Mouse (Mus musculus): ENCODE measurements around the gene Gm21985.
"Not testable (repeated sequence)": the region's sequence is repeated elsewhere in the genome, so short reads cannot be mapped to it uniquely, and the experiment has no call there.

Gene Gm21985

DNA sequence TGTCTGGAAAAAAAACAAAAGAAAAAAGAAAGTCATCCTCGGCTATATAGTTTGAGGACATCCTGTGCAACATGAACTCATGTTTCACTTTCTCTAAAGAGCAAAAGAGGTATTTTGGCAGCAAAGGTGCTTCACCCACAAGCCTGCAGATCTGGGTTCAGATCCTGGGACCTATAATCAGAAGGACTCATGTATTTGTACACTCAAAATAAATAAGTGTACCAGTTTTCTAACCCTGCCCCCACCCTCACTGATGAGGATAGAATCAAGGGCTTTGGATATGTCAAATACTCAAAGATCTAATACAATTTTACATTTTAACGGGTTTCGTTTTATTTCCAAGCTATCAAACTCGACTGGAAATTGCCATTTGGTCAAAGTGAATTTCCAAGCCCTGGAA is 1.8 kb upstream of the Gm21985 start:
- no peak for DNase-seq (ENCODE audit: low spot score in 2 of 2)

DNA sequence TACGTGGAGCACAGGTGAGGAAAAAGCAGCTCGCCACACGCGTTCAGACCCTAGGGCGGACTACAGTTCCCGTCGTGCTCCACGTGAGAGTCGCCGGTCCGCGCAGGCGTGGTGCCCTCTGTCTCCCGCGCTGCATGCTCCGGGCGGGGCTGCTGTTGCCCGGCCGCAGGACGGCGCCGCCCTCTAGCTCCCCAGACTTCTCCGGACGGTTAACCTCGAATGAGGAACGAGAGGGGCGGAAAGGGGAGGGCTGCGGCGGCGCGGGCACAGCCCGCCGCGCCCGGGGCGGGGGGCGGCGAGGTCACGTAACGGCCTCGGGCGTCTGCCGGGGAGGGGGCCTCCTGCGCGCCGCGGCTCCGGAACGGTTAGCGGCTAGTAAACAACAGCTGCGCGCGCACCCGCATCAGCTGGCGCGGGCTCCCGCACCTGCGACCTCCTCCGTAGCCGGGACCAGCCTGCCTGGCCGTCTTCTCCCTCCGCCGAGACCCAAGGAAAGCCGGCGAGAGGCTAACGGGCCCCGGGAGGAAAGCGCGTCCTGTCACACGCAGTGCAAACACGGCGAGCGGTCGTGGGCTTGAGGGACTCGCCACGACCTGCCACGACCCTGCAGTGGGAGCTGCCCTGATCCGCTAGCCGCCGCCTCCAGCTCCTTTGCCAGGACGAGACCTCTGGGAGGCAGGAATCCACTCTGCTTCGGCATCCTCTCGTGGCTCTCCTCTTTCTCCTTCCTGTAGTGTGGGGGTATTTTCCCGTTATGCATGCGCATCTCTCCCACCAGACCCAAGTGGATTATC is 469 bp upstream of the Gm21985 start, which contains the start of gene Slc12a6:
TSS of gene Slc12a6 (plus strand) at position 378 of the 794 bp plus-strand sequence.
- peak; percentile 83 to 87 for DNase-seq (ENCODE audit: low spot score in 2 of 2)

DNA sequence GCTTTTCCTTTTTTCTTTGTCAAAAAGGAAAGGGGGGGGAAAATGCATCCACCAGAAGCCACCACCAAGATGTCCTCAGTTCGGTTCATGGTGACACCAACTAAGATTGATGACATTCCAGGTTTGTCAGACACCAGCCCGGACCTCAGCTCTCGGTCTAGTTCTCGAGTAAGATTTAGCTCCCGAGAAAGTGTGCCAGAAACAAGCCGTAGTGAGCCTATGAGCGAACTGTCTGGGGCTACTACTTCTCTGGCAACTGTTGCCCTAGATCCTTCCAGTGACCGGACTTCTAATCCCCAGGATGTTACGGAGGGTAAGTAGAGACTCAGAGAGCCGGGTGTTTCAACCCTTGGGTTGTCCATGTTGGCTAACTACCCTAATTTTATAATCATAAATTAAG is 666 bp downstream of the Gm21985 start:
- DNase-seq (ENCODE audit: low spot score in 2 of 2) = no peak

DNA sequence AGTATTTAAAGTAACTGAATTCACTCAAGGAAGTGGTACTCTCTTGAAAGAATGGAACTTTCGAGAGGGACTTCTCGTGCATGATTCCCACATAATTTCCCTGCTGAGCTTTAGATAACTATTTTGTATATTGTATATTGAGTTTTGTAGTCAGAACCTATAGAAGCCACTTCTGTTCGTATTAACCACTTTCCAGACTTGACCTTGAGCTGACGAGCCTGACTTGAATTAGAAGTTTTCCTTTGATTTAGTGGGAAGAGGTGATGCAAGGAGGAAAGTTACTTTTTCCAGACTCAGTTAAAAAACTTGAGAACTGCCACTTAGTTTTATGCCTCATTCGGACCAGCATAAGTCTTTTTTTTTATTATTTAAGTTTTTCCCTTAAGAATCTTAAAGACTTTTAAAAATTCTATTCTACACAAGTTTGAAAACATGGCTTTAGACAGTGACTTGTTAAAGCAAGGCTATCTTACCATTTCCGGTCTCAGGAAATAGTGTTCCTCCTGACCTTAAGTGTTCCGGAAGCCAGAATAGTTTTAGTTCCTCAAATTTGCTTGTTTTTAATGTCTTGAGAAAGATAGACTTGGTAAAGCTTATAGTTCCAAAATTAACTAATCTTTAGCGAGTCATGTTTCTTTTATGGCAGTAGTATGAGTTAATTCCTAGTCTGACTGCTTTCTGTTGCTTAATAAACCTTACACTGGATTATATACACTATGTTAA is 1.6 kb downstream of the Gm21985 start:
- no peak for DNase-seq (ENCODE audit: low spot score in 2 of 2)

DNA sequence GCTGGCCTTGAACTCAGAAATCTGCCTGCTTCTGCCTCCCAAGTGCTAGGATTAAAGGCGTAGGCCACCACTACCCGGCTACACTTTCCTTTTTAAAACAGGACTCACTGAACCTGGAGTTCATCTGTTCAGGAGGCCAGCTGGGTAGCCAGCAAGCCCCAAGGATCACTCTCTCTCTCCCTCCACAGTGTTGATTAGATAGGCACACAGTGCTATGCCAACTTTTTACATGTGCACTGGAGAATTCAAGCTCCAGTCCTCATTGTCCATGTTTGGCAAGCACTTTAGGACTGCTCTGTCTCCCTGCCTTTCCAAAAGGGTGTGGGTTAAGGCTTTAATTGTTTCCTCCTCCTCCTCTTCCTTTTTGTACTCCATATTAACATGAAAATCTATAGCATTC is 3.9 kb downstream of the Gm21985 start:
- DNase-seq (ENCODE audit: low spot score in 2 of 2) = no peak

DNA sequence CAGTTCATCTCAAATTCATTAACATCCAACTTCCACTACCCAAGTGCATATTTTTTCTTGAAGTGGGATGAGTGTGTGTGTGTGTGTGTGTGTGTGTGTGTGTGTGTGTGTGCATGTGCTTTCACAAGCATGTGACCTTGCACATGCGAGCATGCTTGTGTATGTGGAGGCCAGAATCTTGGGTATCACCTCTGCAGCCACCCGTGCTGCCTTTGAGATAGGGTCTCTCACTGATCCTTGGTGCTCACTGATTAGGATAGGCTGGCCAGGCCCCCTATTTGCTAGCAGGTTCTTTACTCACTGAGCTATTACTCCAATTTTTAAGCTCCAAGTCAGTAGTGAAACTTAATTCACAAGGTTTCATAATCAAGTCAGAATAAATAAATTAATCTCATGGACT is 6.8 kb downstream of the Gm21985 start:
- no peak for DNase-seq (ENCODE audit: low spot score in 2 of 2)

DNA sequence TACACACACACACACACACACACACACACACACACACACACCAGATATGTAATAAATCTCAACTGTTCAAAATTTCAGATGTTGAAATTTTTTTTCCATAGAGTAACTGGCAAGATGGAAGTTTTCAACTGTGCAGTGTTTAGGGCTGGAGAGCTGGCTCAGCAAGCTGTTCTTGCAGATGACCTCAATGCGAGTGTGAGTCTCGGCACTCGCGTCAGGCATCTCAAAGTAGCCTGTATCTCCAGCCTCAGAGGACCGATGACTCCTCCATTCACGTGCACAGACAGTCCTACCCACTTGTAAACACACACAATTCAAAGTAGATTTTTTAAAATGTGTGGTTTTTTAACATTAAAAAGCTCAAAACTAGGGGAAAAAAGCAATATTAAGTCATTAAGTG is 7.4 kb downstream of the Gm21985 start:
- DNase-seq (ENCODE audit: low spot score in 2 of 2) = no peak

DNA sequence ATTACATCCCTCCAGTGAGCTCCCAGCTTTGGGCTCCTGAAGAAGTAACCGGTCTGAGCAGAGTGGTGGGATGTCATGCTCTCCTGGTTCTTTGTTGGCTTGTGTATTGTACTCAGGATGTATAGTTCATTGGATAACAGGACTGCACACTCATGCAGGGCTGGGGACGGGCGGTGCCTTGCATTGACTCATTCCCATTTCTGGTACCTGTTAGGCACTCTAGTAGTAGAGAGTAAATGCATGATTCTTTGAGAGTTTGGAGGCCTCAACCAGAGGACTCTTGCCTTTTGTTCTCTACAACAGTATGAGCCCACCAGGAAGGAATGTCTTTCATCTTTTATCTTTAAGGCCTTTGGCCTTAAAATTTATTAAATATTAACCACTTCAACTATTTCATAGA is 10.8 kb downstream of the Gm21985 start:
- no peak for DNase-seq (ENCODE audit: low spot score in 2 of 2)

DNA sequence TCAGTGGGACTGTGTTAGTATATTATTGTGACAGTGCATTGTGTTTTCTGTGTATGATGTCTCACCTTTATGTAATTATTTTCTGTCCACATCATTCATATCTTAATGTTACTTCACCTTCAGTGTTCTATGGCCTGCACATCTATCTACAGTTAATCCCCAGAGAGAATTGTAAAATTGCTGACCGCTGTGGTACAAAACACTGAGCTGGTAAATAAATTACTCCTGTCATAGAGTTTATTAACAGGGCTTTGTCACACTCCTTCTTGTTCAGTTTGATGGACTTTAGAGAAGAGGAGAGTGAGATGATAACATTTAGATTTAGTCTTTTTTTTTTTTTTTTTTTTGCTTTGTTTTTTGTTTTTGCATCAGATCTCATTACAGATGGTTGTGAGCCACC is 16.7 kb downstream of the Gm21985 start:
- DNase-seq (ENCODE audit: low spot score in 2 of 2) = no peak

DNA sequence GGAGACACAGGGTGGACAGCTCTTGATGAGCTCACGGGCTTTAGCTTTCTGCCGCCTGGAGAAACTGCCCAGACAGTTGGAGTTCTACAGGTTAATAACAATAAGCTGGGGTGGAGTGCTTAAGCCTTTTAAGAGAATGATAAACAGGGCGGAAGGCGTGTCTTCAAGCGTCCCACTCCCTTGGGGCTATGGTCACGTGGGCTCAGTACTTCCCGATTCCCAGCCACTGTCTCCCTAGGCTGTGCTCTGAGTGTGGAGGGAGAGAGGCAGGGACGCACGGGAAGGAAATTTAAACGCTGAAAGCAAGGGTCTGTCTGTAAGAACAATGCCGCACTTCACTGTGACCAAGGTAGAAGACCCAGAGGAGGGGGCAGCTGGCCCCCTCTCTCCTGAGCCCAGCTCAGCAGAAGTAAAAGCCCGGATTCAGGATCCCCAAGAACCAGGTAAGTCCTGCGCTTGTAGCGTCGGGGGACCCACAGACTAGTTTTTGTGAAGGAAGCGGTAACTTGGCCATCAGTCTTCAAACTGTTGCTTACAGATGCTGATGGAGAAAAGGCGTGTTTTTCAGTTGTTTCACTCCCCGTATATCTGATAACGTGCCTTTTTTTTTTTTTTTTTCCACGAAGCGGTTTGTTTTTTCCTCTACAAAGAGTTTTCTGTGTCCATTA is 18.4 kb downstream of the Gm21985 start:
- no peak for DNase-seq (ENCODE audit: low spot score in 2 of 2)

DNA sequence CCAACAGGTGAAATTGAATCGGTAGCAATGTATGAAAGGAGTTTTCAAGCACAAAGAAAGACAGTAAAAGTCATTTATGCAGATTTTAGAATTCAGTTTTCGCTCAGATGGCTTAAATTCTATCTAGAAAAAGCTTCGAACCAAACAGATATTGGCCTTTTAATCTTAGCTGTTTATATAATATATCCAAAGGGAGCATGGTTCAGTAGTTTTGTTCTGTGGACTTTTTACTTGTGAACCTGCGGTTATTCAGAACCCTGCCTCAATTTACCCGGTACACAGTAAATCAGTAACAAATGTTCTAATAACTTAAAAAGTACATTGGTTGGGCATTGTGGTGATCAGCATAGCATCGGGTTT is 18.9 kb downstream of the Gm21985 start:
- DNase-seq (ENCODE audit: low spot score in 2 of 2) = no peak

DNA sequence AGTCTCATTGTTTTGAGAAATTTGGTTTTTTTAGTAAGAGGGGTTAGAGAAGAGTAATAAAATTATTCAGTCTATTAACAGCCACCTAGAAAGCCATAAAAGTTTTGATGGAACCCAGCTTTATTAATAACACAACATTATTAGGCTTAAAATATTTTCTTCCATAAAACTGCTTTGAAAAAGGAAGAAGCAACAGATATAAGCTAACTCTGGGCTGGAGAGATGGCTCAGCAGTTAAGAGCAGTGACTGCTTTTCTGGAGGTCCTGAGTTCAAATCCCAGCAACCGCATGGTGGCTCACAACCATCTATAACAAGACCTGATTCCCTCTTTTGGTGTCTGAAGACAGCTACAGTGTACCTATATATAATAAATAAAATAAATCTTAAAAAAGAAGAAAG is 19.9 kb downstream of the Gm21985 start:
- DNase-seq (ENCODE audit: low spot score in 2 of 2) = not testable (repeated sequence)

DNA sequence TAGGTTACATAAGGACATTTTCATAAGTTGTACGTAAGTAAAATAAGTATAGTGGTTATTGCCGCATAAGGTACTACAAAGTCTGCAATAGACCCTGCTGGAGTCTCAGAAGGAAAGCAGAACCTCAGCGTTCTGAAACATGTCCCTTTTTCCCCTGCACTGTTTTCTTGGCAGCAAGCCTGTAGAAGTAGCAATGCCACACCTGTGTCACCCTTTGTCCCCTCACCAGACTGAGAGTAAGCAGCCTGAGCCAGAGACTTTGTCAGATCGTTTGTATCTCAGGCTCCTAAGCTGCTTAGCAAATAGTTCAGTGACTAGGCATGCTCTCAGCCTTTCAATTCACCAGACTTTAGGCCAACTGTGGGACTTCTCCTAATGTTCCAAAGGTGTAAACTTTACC is 20.9 kb downstream of the Gm21985 start:
- no peak for DNase-seq (ENCODE audit: low spot score in 2 of 2)

DNA sequence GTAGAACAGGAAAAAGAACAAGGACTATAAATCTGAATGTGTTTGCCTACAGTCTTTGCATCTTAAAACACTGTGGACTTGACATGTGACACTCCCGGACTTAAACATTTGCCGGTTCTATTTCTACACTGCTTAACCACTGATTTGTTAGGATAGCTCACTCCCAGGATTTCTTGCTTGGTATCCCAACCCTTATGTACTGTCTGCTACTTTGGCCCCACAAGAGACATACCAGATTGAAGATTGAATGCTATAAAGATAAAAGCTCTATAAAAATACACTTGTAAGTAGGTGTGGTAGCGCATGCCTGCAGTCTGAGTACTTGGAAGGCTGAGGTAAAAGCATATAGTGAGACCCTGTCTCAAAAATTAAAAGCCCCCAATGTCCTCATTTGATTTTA is 23.4 kb downstream of the Gm21985 start:
- DNase-seq (ENCODE audit: low spot score in 2 of 2) = no peak

DNA sequence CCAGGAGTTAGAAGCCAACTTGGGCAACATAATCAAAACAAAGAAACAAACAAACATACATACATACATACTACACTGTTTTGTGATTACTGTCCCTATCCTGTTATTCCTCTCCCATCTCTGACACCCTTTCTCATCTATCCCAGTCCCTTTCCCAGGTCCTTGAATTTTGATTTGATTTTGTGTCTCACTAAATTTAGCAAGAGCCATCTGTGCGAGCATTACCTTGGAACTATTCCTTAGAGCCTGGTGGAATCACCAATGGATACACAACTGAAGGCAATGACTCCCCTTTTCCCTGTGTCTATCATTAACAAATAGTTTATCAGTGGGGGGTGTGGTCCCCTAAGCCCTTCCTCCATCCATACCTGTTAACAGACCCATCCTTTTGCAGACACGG is 26.7 kb downstream of the Gm21985 start:
- no peak for DNase-seq (ENCODE audit: low spot score in 2 of 2)

DNA sequence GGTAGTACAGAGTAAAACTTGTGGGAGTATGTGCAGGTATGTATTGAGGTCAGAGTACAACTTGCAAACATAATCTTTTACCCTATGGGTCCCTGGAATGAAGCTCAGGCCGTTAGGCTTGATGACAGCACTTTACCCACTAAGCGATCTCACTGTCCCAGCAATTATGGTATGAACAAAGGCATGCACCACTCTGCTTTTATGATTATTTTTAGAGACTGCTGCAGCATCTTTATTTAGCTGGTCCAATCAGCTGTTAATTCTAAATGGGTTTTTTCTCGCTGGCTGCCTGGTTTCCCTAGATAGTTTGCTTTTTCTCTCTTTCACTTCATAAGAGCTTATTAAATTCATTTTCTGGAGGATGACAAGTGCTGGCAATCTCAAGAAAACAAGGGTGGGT is 30.1 kb downstream of the Gm21985 start:
- DNase-seq (ENCODE audit: low spot score in 2 of 2) = no peak

DNA sequence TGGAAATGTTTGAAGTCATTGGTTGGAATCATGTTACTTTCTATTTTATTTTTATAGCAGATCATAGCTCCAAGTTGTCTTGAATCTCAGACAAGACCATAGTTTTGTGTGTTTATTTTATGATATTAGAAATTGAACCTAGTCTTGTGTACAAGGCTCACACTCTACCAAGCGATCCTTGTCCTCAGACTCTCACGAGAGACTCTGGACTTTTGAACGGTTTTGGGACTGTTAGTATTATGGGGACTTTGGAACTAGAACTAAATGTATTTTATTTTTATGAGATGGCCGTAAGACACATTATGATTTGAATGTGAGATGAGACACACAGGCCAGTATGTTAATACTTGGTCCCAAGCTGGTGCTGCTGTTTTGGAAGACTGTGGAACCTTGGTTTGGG is 32.1 kb downstream of the Gm21985 start:
- no peak for DNase-seq (ENCODE audit: low spot score in 2 of 2)

DNA sequence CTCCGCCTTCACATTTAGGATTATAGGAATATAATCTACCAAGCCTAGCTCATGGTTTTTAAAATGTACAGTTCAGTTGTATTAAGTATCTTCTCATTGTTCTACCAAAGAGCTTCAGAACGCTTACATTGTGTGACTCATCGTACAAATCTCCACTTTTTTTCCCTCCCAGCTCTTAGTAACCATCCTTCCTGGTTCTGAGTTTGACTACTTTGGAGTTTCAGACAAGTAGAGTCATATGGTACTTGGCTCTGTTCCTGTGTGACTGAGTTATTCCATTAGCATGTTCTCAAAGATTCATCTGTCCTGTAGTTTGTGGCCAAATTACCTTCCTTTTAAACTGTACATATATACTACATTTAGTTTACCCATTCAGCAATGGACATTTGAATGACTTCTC is 42.6 kb downstream of the Gm21985 start:
- DNase-seq (ENCODE audit: low spot score in 2 of 2) = no peak

DNA sequence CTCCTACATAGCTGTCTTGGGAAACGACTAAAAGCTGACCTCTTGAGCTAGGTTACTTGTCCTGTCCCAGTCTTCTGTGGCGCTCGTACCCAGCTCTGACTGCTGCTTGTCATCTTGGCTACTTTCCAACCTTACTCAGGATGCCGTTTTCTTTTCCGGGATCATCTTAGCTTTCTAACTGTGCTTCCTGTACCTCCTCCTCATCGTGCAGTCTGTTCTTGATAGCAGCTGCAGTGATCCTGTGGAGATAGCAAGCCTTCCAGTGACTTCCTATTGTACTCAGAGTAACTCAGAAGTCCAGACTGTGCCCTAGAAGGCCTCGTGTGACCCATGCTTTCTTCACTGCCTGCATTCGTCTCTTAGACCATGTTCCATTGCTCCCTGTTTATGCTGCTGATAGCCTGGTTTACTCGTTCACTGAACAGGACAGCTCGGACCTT is 43.1 kb downstream of the Gm21985 start:
- DNase-seq (ENCODE audit: low spot score in 2 of 2) = no peak

DNA sequence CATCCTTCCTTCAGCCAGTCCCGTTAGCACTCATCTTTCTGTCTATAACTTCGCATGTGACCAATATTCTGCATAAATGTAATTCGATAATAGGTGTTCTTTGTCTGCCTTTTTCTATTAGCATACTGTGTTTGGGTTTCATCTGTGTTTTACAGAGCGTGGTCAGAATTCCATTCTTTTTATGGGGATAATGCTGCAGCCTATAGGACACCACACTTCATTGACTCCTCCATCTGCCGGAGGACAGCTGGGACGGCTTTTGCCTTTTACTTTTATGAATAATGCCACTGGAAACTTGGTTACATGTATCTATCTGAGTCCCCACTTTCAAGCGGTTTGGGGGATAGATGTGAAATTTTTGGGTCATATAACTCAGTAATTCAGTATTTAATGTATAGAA is 49.5 kb downstream of the Gm21985 start:
- DNase-seq (ENCODE audit: low spot score in 2 of 2) = no peak

DNA sequence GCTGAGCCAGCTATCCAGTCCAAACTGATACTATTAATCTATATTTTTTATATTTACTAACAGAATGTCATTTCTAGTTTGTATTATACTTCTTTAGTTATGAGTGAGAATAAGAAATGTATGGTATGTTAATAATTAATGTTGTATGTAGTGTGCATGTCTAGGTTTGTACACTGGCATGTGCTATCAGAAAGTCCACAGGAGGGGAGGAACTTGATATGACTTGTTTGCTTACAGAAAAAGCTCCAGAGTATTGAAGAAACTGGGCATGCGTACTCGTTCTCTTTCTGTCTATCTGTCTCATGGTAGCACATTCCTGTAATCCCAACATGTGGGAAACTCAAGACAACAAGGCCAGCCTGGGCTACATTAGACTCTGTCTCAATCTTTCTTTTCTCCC is 52.1 kb downstream of the Gm21985 start:
- no peak for DNase-seq (ENCODE audit: low spot score in 2 of 2)

DNA sequence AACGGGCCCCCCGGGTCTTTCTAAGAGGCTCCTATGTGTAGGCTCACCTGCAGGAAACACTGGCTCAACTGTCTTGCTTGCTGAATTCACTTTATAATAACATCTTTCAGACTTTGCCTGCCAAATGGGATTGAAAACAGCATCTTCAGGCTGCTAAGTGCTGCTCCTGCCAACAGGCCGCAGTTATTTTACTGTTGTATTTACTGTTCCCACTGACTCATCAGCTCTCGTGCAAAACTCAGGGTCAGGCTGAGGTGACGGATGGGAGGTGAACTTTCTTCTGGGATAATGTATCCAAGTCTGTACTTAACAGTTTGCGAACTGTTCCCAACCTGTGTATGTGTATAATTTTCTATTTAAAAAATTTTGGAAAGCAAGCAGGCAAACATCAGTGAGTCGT is 52.8 kb downstream of the Gm21985 start:
- DNase-seq (ENCODE audit: low spot score in 2 of 2) = no peak
